Mouse (Mus musculus): ENCODE data around the gene Higd1c. TPM values are rescaled to one million over a fixed set of nuclear protein-coding genes. Genes with fewer than 3 reads are reported as not detected.
"Not testable (repeated sequence)": the region's sequence is repeated elsewhere in the genome, so short reads cannot be mapped to it uniquely, and the experiment has no call there.

The Higd1c gene
- polyA plus RNA-seq, 2 experiments = not detected

- H3K27ac ChIP-seq = no peak overlapping the region
- H3K9ac ChIP-seq (replicated peaks) = no peak overlapping the region
- no peaks in the 10 kb centered on the region for H3K36me3 ChIP-seq (replicated peaks; ENCODE audit: control insufficient read depth, insufficient read depth, low read depth)
- ATAC-seq (ENCODE audit: insufficient read depth) = no peak
- no peaks in the 10 kb centered on the region for H3K27me3 ChIP-seq (ENCODE audit: control insufficient read depth, insufficient read depth, low read length)
- no peak overlapping the region for H3K4me2 ChIP-seq (ENCODE audit: low read depth)
- H3K4me3 ChIP-seq (ENCODE audit: insufficient read depth in 1 of 2, low read depth in 2 of 2, low read length in 2 of 2) = no peak overlapping the region
- DNase-seq (ENCODE audit: low read depth in 3 of 3, low spot score in 3 of 3) = no peak
- no peaks in the 10 kb centered on the region for H3K9me3 ChIP-seq (ENCODE audit: control insufficient read depth, low read length)
- peaks cover 0 to 3% of the 10 kb centered on the region in 2 experiments; a peak in 1 of 4 replicates for H3K4me1 ChIP-seq (replicated peaks; ENCODE audit: control insufficient read depth in 2 of 2, insufficient read depth in 2 of 2, low read length in 1 of 2)
- TF ChIP-seq CTCF (IDR thresholded peaks at IDR 0.05; ENCODE audit: low read depth) = no peak
- no peak for TF ChIP-seq EP300 (IDR thresholded peaks at IDR 0.05; ENCODE audit: low read depth)
These were observed 18.9 kb upstream of the Higd1c start for GRCm38 (mm10) chr15:100345484-100345883.

GRCm38 (mm10) chr15:100346761-100347160 is 17.6 kb upstream of the Higd1c start:
- no peak overlapping the region for H3K4me3 ChIP-seq (ENCODE audit: insufficient read depth in 1 of 2, low read depth in 2 of 2, low read length in 2 of 2)
- H3K4me1 ChIP-seq (replicated peaks; ENCODE audit: control insufficient read depth in 2 of 2, insufficient read depth in 2 of 2, low read length in 1 of 2) = peaks cover 0 to 3% of the 10 kb centered on the region in 2 experiments; a peak in 2 of 4 replicates
- no peak overlapping the region for H3K27ac ChIP-seq
- TF ChIP-seq EP300 (IDR thresholded peaks at IDR 0.05; ENCODE audit: low read depth) (no peak), CTCF (IDR thresholded peaks at IDR 0.05; ENCODE audit: low read depth) (no peak)
- DNase-seq (ENCODE audit: low read depth in 3 of 3, low spot score in 3 of 3) (no peak), ATAC-seq (ENCODE audit: insufficient read depth) (peak; percentile 55; the same call in 1 of the 2 replicates)
- H3K36me3 ChIP-seq (replicated peaks; ENCODE audit: control insufficient read depth, insufficient read depth, low read depth) = no peaks in the 10 kb centered on the region
- H3K27me3 ChIP-seq (ENCODE audit: control insufficient read depth, insufficient read depth, low read length) = no peaks in the 10 kb centered on the region
- no peak overlapping the region for H3K9ac ChIP-seq (replicated peaks)
- H3K4me2 ChIP-seq (ENCODE audit: low read depth) = no peak overlapping the region
- WGBS (ENCODE audit: insufficient replicate concordance) = 57% methylated on average over 14 of the region's 14 CpGs
- H3K9me3 ChIP-seq (ENCODE audit: control insufficient read depth, low read length) = no peaks in the 10 kb centered on the region

DNA sequence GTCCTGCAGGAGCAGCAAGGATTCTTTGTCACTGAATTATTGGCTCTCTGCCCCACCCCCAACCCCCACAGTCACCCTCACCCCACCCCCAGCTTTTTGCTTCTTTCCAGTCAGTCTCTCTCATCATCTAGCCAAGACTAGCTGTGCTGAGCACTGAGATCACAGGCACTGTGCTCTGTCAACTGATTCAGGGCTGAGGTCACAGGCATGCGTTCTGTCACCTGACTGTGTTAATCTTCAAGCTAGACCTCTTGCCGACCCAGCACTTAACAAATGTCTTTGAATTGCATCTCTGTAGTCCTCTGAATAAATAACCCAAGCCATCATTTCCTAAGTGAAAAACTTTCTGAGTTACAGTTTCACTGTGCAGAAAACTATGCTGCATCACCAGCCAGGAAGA is 14.8 kb upstream of the Higd1c start:
- H3K9me3 ChIP-seq (ENCODE audit: control insufficient read depth, low read length) = no peaks in the 10 kb centered on the region
- peak in 1 of 3 experiments; percentile 13 for DNase-seq (ENCODE audit: low read depth in 3 of 3, low spot score in 3 of 3)
- H3K4me2 ChIP-seq (ENCODE audit: low read depth) = no peak overlapping the region
- H3K4me1 ChIP-seq (replicated peaks; ENCODE audit: control insufficient read depth in 2 of 2, insufficient read depth in 2 of 2, low read length in 1 of 2) = peaks cover 0 to 3% of the 10 kb centered on the region in 2 experiments; a peak in 2 of 4 replicates
- no peak for ATAC-seq (ENCODE audit: insufficient read depth)
- no peaks in the 10 kb centered on the region for H3K36me3 ChIP-seq (replicated peaks; ENCODE audit: control insufficient read depth, insufficient read depth, low read depth)
- H3K9ac ChIP-seq (replicated peaks) = no peak overlapping the region
- H3K27ac ChIP-seq = no peak overlapping the region
- H3K4me3 ChIP-seq (ENCODE audit: insufficient read depth in 1 of 2, low read depth in 2 of 2, low read length in 2 of 2) = no peak overlapping the region
- WGBS (ENCODE audit: insufficient replicate concordance) = 41% methylated on average over 2 of the region's 2 CpGs
- no peaks in the 10 kb centered on the region for H3K27me3 ChIP-seq (ENCODE audit: control insufficient read depth, insufficient read depth, low read length)
- no peak for TF ChIP-seq CTCF (IDR thresholded peaks at IDR 0.05; ENCODE audit: low read depth)
- TF ChIP-seq EP300 (IDR thresholded peaks at IDR 0.05; ENCODE audit: low read depth) = no peak

GRCm38 (mm10) chr15:100351501-100352060 is 12.8 kb upstream of the Higd1c start:
- no peaks in the 10 kb centered on the region for H3K9me3 ChIP-seq (ENCODE audit: control insufficient read depth, low read length)
- H3K4me1 ChIP-seq (replicated peaks; ENCODE audit: control insufficient read depth in 2 of 2, insufficient read depth in 2 of 2, low read length in 1 of 2) = peaks cover 0 to 3% of the 10 kb centered on the region in 2 experiments; a peak in 2 of 4 replicates
- H3K27me3 ChIP-seq (ENCODE audit: control insufficient read depth, insufficient read depth, low read length) = no peaks in the 10 kb centered on the region
- no peak overlapping the region for H3K4me3 ChIP-seq (ENCODE audit: insufficient read depth in 1 of 2, low read depth in 2 of 2, low read length in 2 of 2)
- H3K27ac ChIP-seq = no peak overlapping the region
- TF ChIP-seq EP300 (IDR thresholded peaks at IDR 0.05; ENCODE audit: low read depth) (no peak), CTCF (IDR thresholded peaks at IDR 0.05; ENCODE audit: low read depth) (no peak)
- ATAC-seq (ENCODE audit: insufficient read depth) (no peak), DNase-seq (ENCODE audit: low read depth in 3 of 3, low spot score in 3 of 3) (no peak)
- H3K36me3 ChIP-seq (replicated peaks; ENCODE audit: control insufficient read depth, insufficient read depth, low read depth) = no peaks in the 10 kb centered on the region
- no peak overlapping the region for H3K4me2 ChIP-seq (ENCODE audit: low read depth)
- no peak overlapping the region for H3K9ac ChIP-seq (replicated peaks)
- 56% methylated on average over 6 of the region's 6 CpGs for WGBS (ENCODE audit: insufficient replicate concordance)

GRCm38 (mm10) chr15:100352711-100353250 is 11.6 kb upstream of the Higd1c start, which contains the start of the genes Methig1 and Mettl7a2:
Gene Methig1 (plus strand): TSS chr15:100353149.
Gene Mettl7a2 (plus strand): TSS chr15:100353200.
- Histone ChIP-seq H3K36me3 (replicated peaks; ENCODE audit: control insufficient read depth, insufficient read depth, low read depth) (no peaks in the 10 kb centered on the region), H3K4me2 (ENCODE audit: low read depth) (no peak within 1 kb of the TSS), H3K27ac (no peak within 1 kb of the TSS), H3K9ac (replicated peaks) (no peak within 1 kb of the TSS), H3K27me3 (ENCODE audit: control insufficient read depth, insufficient read depth, low read length) (no peaks in the 10 kb centered on the region), H3K9me3 (ENCODE audit: control insufficient read depth, low read length) (no peaks in the 10 kb centered on the region), H3K4me3 (ENCODE audit: insufficient read depth in 1 of 2, low read depth in 2 of 2, low read length in 2 of 2) (no peak within 1 kb of the TSS), H3K4me1 (replicated peaks; ENCODE audit: control insufficient read depth in 2 of 2, insufficient read depth in 2 of 2, low read length in 1 of 2) (peaks cover 0 to 3% of the 10 kb centered on the region in 2 experiments; a peak in 2 of 4 replicates)
- ATAC-seq (ENCODE audit: insufficient read depth) = no peak
- 62% methylated on average over 10 of the region's 10 CpGs for WGBS (ENCODE audit: insufficient replicate concordance)
- TF ChIP-seq EP300 (IDR thresholded peaks at IDR 0.05; ENCODE audit: low read depth) = no peak
- TF ChIP-seq CTCF (IDR thresholded peaks at IDR 0.05; ENCODE audit: low read depth) = no peak
- no peak for DNase-seq (ENCODE audit: low read depth in 3 of 3, low spot score in 3 of 3)

DNA sequence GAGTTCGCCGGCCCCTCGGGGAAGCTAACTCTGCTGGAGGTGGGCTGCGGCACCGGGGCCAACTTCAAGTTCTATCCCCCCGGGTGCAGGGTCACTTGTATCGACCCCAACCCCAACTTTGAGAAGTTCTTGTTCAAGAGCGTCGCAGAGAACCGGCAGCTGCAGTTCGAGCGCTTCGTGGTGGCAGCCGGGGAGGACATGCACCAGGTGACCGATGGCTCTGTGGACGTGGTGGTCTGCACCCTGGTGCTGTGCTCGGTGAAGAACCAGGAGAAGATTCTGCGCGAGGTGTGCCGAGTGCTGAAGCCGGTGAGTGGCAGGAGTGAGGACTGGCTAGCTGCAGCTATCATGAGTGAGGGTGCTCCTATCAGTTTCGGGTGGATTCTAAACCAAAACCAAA is 10.9 kb upstream of the Higd1c start:
- H3K9ac ChIP-seq (replicated peaks); H3K27ac ChIP-seq; ATAC-seq (ENCODE audit: insufficient read depth); H3K4me3 ChIP-seq (ENCODE audit: insufficient read depth in 1 of 2, low read depth in 2 of 2, low read length in 2 of 2); H3K4me2 ChIP-seq (ENCODE audit: low read depth); H3K36me3 ChIP-seq (replicated peaks; ENCODE audit: control insufficient read depth, insufficient read depth, low read depth); H3K9me3 ChIP-seq (ENCODE audit: control insufficient read depth, low read length); H3K27me3 ChIP-seq (ENCODE audit: control insufficient read depth, insufficient read depth, low read length); DNase-seq (ENCODE audit: low read depth in 3 of 3, low spot score in 3 of 3); H3K4me1 ChIP-seq (replicated peaks; ENCODE audit: control insufficient read depth in 2 of 2, insufficient read depth in 2 of 2, low read length in 1 of 2): not testable (repeated sequence)
- 69% methylated on average over 12 of the region's 22 CpGs for WGBS (ENCODE audit: insufficient replicate concordance)

Data from liver, embryonic 14.5 days (tissue).